Mouse (Mus musculus) embryo, embryonic 10.5 days (tissue): ENCODE results near the gene Elfn1.

ENCODE experiments used
- DNase-seq: peaks from one replicate; pipeline ENCODE4 v3.0.0-alpha.2; 2015; ENCODE audit warnings: low spot score

Gene Elfn1

GRCm38 (mm10) chr5:139907714-139908242 lies at the start of gene Elfn1:
Gene Elfn1 (plus strand): TSS chr5:139907943.
- DNase-seq: no peak

DNA sequence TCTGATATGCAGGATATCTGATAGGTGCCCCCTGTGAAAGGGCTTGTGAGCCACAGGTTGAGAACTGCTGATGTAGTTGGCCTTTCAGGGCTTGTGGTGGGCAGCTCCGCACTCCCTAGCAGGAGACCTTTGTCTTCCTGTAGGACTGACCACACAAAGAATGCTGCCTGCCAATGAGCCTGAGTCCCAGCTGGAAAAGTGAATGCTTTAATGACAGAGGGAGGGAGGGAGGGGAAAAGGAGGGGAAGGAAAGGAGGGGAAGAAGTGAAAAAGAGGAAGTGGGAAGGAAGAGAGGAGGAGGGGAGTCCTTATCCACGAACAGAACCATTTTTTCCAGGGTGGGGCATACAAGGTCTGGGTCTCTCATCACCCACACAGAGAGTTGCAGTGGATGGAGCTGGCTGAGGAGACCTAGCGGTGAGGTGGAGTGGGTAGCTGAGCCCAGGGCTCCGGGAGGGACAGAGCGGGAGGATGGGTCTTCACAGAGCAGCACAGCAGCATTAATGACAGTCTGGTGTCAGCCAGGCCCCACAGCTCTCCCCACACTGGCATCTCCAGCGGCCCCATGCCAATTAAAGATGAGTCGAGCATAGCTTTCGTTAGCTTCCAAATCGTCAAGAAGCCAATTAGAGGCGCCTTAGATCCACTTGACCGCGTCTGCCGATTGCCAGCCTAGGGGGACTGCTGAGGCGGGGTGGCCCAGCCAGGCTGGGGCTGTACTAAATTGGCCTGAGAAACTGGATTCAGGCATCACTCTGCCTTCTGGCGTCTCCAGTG lies 47.2 kb upstream of the Elfn1 start:
- no peak for DNase-seq

DNA sequence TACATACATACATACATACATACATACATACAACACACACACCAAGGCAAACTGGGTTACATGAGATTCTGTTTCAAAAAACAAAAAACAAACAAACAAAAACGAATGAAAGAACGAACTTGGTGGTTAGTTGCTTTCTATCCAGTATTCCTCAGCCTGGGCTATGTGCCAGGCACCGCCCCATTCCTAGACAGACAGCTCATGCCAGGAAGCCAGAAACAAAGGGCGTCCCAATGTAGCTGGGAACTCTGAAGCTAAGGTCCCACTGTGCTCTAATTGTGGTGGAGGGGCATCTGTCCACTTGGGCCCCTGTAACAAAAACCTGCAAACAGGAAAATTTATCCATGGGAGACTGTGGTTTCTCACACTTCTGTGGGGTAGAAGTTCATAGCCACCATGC lies 45.0 kb upstream of the Elfn1 start:
- no peak for DNase-seq

DNA sequence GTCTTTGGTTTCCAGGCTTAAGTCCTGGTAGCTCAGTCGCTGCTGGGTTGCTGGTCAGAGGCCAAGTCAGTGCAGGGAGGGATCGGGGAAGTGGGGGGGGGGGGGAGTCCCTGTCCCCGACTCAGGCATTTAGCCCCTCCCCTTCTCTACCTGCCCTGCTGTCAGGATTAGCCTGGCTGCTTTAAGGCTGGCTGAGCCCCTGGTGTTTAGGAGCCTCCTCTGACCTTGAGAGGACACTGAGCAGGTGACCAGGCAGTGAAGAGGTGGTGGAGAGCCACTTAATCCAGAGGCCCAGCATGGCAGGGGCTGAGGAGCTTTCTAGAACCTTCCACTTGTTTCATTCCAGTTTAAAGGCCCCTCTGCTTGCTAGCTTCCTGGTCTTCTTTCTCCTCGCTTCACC lies 36.9 kb upstream of the Elfn1 start:
- no peak for DNase-seq

GRCm38 (mm10) chr5:139871526-139871925 lies 36.2 kb upstream of the Elfn1 start:
- DNase-seq: no peak

DNA sequence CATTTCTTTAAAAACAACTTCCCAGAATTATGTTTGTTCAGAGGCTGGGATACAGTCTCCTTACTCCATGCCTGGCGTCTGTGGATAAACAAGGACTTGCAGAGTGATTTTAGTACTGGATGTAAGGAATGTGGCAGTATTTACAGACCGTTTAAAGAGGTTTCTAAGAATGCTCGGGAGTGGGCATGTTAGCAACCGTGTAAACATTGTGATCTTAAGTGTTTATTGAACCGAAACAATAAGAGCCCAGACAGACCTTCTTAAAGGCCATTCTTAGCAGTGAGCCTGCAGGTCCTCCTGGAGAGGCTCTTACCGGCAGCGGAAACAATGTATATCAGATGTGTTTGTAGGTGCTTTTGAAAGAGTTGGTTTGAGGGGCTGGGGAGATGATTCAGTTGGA lies 30.2 kb upstream of the Elfn1 start:
- no peak for DNase-seq

DNA sequence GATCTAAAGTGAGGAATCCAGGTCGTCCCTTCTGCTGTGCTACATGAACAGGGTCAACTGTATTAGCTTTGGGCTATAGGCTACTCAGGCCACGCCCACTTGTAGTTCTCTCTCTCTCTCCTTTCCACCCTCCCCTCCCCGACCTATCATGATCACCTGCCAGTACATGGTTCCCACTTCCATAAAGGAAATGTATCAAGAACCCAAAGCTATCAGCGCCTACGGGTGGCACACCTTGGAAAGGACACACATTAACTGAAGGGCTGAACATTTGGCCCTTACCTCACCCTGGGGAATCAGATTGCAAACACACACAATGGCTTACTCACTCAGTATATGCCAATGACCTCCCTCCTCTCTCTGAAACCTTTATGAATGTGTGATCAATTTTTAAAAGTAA lies 28.0 kb upstream of the Elfn1 start:
- no peak for DNase-seq

- DNase-seq: no peak
These were observed 26.6 kb upstream of the Elfn1 start for GRCm38 (mm10) chr5:139881161-139881560.

DNA sequence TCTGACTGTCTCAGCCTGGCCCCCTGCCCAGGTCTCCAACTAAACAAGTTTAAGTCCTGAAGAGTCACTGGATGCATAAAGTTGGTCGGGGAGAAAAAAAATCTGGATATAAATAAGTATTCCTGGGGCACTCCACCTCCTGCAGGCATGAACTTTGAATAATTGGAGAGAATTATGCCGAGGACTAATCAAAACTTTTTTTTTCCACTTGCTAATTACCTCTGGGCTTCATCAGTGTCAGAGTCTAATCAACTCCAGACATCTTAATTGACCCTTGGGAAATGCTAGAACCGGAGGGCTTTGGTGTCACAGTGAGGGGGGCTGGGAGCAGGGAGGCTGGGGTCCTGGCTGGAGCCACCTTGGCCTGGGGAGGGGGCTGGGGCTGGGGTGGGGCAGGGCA lies 19.1 kb upstream of the Elfn1 start:
- DNase-seq: no peak

GRCm38 (mm10) chr5:139889370-139889769 lies 18.4 kb upstream of the Elfn1 start:
- no peak for DNase-seq

- DNase-seq: peak; percentile 62
These were observed 15.3 kb upstream of the Elfn1 start for GRCm38 (mm10) chr5:139892326-139892994.

GRCm38 (mm10) chr5:139892995-139893345 lies 14.8 kb upstream of the Elfn1 start:
- DNase-seq: no peak

GRCm38 (mm10) chr5:139894025-139894508 lies 13.7 kb upstream of the Elfn1 start:
- peak; percentile 38 for DNase-seq

DNA sequence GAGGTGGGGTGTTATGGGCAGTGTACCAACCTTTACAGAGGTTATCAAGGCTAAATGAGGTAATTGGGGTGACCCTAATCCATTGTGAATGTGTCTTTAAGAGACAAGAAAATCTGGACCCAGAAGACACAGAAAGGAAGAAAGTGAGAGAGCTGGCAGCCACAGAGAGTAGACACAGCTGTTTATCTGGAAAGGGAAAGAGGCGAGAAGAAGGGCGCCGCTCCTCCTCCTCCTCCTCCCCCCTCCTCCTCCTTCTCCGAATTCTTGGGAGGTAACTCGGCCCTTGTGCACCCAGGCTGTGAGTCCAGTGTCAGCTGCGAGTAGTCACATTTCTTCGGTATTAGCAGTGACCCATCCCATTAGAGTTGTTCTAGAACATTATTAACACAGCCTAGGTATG lies 8.7 kb upstream of the Elfn1 start:
- no peak for DNase-seq

DNA sequence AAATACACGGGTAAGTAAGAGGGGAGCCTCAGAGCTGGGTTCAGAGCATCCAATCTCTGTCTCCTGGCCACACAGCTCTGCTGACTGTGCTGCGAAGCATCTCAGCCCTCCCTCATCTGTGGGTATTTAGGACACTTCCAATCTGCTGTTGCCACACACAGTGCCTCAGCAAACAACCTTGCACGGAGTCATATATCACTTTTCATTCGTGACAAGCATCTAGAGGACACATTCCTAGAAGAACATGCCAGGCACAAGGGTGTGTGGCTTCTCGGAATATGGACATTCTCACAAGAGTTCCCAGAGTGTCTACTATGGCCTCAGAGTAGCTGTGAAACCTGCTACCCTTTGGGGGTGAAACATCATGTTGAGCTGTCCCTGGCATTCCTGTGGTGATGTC lies 2.6 kb upstream of the Elfn1 start:
- DNase-seq: no peak

- no peak for DNase-seq
These were observed 1.2 kb upstream of the Elfn1 start for GRCm38 (mm10) chr5:139906507-139906906.

DNA sequence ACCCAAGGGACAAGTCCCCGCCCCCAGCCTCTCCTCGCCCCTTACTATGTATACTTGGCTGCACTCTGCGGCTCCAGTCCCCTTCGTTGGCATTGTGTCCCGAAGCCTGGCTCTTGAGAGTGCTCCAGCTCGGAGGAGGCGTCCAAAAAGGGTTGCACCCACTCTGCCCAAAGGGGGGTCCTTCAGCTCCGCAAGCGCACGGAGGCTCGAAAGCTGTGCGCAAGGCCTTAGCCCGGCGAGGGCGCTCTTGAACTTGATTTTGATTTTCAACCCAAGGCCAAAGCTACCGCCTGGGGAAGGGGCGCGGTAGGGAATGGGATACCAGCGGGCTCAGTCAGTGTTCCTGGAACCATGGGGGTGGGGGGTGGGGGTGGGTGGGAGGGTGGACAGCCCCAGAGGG lies 502 bp upstream of the Elfn1 start:
- peak; percentile 85 for DNase-seq

- no peak for DNase-seq
These were observed 584 bp downstream of the Elfn1 start for GRCm38 (mm10) chr5:139908243-139908810.

- no peak for DNase-seq
These were observed 1.3 kb downstream of the Elfn1 start for GRCm38 (mm10) chr5:139908811-139909627.

DNA sequence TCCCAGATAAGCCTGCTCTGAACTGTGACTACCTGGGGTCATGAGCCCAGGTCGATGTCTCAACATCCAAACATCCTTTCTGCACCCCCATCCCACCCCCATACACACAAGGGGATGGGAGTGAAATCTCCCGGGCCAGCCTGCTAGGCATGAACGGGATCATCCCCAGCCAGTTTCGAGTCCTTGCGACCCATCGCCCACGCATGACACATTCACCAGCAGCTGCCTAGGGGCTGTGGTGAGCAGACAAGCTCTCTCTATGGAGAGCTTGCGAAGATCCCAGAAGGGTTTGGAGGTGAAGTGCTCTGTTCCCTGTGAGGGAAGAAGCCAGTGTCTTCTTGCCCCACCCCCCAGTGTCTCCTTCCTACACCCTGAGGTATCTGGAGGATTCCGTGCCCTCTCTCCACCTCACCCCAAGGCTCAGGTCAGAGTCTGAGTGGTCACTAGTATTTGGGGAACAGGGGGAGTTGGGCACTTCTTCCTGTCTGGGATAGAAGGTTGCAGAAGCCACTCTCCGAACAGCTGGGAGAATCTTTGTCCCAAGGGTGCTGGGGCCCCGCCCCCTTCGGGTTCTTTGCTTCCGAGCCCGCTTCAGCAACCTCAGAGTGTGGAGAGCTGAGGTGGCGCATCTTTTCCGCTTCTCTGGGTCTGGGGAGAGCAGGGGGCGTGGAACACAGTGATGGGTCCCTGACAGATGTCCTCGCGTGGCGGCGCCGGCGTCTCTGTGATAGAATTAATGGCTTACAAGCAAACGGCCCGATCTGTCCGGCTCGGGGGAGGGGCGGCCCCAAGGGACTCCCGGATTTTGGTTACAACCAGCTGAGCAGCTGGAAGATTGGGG lies 2.2 kb downstream of the Elfn1 start:
- no peak for DNase-seq

DNA sequence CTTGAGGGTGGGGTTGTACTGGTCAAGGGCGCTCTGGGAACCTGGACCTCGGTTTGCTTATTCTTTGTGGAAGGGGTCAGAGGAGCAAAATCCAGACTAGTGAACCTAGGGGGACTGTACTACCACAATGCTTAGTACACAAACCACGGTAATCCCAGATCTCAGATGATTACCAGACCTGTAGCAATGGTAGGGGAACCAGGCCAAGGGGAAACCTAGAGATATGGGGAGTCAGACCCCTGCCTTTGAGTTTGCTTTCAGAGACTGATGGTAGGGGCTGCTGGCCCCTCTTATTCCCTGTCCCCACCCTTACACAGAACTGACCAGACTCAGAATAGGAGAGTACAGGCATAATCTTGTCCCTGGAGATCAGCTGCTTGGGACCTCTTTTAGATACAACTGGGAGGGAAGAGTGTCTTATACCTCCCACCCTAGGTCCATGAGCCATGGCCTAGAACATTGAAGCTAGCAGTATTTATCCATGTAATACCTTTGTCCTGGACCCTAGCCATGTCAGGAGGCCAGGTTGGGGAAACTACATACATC lies 3.1 kb downstream of the Elfn1 start:
- DNase-seq: no peak
